Mouse (Mus musculus): ENCODE measurements around the gene Cdh6.

DNA sequence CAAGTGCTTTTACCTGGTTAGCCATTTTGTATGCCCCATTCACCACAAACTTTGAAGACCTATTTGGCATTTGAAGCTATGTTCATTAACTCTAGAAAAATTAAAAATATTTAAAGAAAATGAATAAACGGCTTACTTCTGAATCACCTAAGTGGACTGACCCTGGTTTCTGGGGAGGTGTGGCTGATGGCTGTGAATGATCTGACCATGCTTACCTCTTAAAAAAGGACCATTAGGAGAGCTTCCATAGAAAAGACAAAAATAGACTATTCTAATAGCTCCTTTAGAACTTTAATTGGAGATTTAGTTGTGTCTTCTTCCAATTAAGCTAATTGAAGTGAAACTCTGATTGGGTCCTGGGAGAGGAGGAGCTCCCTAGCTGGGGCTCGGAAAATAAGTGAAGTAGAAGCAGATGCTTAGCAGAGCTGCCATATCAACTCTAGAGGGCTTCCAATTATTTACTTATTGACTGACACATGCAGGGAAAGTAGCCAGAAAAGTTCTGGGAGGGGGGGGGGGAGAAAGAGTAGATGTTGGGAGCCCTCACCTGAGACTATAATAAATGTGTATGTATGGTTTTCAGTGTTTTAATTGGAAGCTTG lies 156.6 kb downstream of the Cdh6 start:
- TF ChIP-seq CTCF (IDR thresholded peaks at IDR 0.05; ENCODE audit: low read depth) (no peak), EP300 (optimal IDR thresholded peaks at IDR 0.05) (no peak)

Measured in stomach, postnatal 0 days (tissue).